Mouse (Mus musculus) liver, embryonic 15.5 days (tissue): ENCODE results near the gene Ccdc82. TPM values are rescaled to one million over a fixed set of nuclear protein-coding genes. Genes with fewer than 3 reads are reported as not detected.

ENCODE experiments used
- ATAC-seq: fragments of 200-750 bp; cut with Nextera tagmentation; 2 replicates; pipeline ENCODE4 v1.8.0; 2017; ENCODE audit warnings: moderate number of reproducible peaks, mild to moderate bottlenecking, moderate library complexity; ENCODE audit not compliant: insufficient read depth
- H3K27ac ChIP-seq: fragments of 300-500 bp; sonication (generic); replicated peaks from 2 replicates; pipeline ENCODE4 v1.5.1; 2015; ENCODE audit warnings: mild to moderate bottlenecking, inconsistent platforms
- H3K27me3 ChIP-seq: fragments of 300-500 bp; sonication (generic); 2 replicates; pipeline ENCODE4 v1.6.1; 2015; ENCODE audit warnings: mild to moderate bottlenecking, inconsistent platforms
- H3K36me3 ChIP-seq: fragments of 300-500 bp; sonication (generic); replicated peaks from 2 replicates; pipeline ENCODE4 v1.6.1; 2015; ENCODE audit warnings: moderate library complexity, mild to moderate bottlenecking, inconsistent platforms
- H3K4me1 ChIP-seq: fragments of 300-500 bp; sonication (generic); replicated peaks from 2 replicates; pipeline ENCODE4 v1.6.1; 2015; ENCODE audit warnings: inconsistent platforms
- H3K4me2 ChIP-seq: fragments of 300-500 bp; sonication (generic); 2 replicates; pipeline ENCODE4 v1.6.1; 2015; ENCODE audit warnings: moderate library complexity, mild to moderate bottlenecking, inconsistent platforms
- H3K4me3 ChIP-seq: fragments of 300-500 bp; sonication (generic); replicated peaks from 2 replicates; pipeline ENCODE4 v1.5.1; 2015; ENCODE audit warnings: mild to moderate bottlenecking, inconsistent platforms
- H3K9ac ChIP-seq: fragments of 300-500 bp; sonication (generic); 2 replicates; pipeline ENCODE4 v1.6.1; 2015; ENCODE audit warnings: moderate library complexity, mild to moderate bottlenecking, inconsistent platforms
- H3K9me3 ChIP-seq: fragments of 300-500 bp; sonication (generic); replicated peaks from 2 replicates; pipeline ENCODE4 v1.6.1; 2016; ENCODE audit warnings: inconsistent platforms
- WGBS: fragments of 180-500 bp; shearing (Covaris S2); methylation state at CpG from one replicate; pipeline ENCODE4 v1.1.7; 2015; ENCODE audit warnings: mixed read lengths; ENCODE audit not compliant: insufficient replicate concordance; 5-methylcytosine and 5-hydroxymethylcytosine counted together
- polyA plus RNA-seq: library from polyadenylated mRNA; unstranded; fragments of >200 nt; fragmentation: Nextera tagmentation; extraction: Ambion mirVana; gene quantifications from 2 replicates; pipeline ENCODE4 v1.2.1, GENCODE M21; 2015

Ccdc82 gene
- polyA plus RNA-seq, 1 experiment from 2014 or later = 8.4 TPM

GRCm38 (mm10) chr9:13313923-13314322, 67.2 kb downstream of the Ccdc82 start:
- H3K9ac ChIP-seq = no peak overlapping the region

GRCm38 (mm10) chr9:13314577-13315004, 67.8 kb downstream of the Ccdc82 start:
- ATAC-seq = no peak
- Histone ChIP-seq H3K9ac (no peak overlapping the region), H3K27me3 (no peaks in the 10 kb centered on the region), H3K9me3 (no peaks in the 10 kb centered on the region), H3K36me3 (no peaks in the 10 kb centered on the region), H3K4me2 (no peak overlapping the region), H3K4me1 (no peaks in the 10 kb centered on the region), H3K27ac (no peak overlapping the region), H3K4me3 (no peak overlapping the region)
- 52% methylated on average over 5 of the region's 5 CpGs for WGBS

More at GRCm38 (mm10) chr9:13313923-13314322, 67.2 kb downstream of the Ccdc82 start:
- Histone ChIP-seq H3K4me3 (no peak overlapping the region), H3K27ac (no peak overlapping the region), H3K4me1 (no peaks in the 10 kb centered on the region), H3K36me3 (no peaks in the 10 kb centered on the region), H3K9me3 (no peaks in the 10 kb centered on the region), H3K4me2 (no peak overlapping the region), H3K27me3 (no peaks in the 10 kb centered on the region)
- WGBS = 75% methylated on average over 2 of the region's 2 CpGs
- no peak for ATAC-seq

GRCm38 (mm10) chr9:13315393-13315792, 68.6 kb downstream of the Ccdc82 start:
- Histone ChIP-seq H3K9me3 (no peaks in the 10 kb centered on the region), H3K36me3 (no peaks in the 10 kb centered on the region), H3K9ac (no peak overlapping the region), H3K4me2 (no peak overlapping the region), H3K27ac (no peak overlapping the region), H3K27me3 (no peaks in the 10 kb centered on the region), H3K4me3 (no peak overlapping the region), H3K4me1 (no peaks in the 10 kb centered on the region)
- WGBS = 58% methylated on average over 5 of the region's 5 CpGs
- ATAC-seq = no peak

- no peak overlapping the region for H3K4me2 ChIP-seq
- no peaks in the 10 kb centered on the region for H3K27me3 ChIP-seq
- no peak overlapping the region for H3K4me3 ChIP-seq
- no peaks in the 10 kb centered on the region for H3K9me3 ChIP-seq
- no peaks in the 10 kb centered on the region for H3K36me3 ChIP-seq
- H3K27ac ChIP-seq = no peak overlapping the region
- ATAC-seq = no peak
- no peaks in the 10 kb centered on the region for H3K4me1 ChIP-seq
- no peak overlapping the region for H3K9ac ChIP-seq
- 45% methylated on average over 2 of the region's 2 CpGs for WGBS
Observed at GRCm38 (mm10) chr9:13319566-13319965, 72.8 kb downstream of the Ccdc82 start.

- no peak overlapping the region for H3K9ac ChIP-seq
- no peaks in the 10 kb centered on the region for H3K9me3 ChIP-seq
- no peaks in the 10 kb centered on the region for H3K36me3 ChIP-seq
- H3K27me3 ChIP-seq = no peaks in the 10 kb centered on the region
- H3K4me2 ChIP-seq = no peak overlapping the region
- H3K4me3 ChIP-seq = no peak overlapping the region
- H3K27ac ChIP-seq = no peak overlapping the region
- no peaks in the 10 kb centered on the region for H3K4me1 ChIP-seq
- WGBS = 41% methylated on average over 5 of the region's 5 CpGs
- ATAC-seq = no peak
Observed at GRCm38 (mm10) chr9:13320800-13321364, 74.1 kb downstream of the Ccdc82 start.

- no peak overlapping the region for H3K9ac ChIP-seq
- no peak overlapping the region for H3K27ac ChIP-seq
- 47% methylated on average over 2 of the region's 2 CpGs for WGBS
- H3K9me3 ChIP-seq = no peaks in the 10 kb centered on the region
- no peak overlapping the region for H3K4me2 ChIP-seq
- no peaks in the 10 kb centered on the region for H3K27me3 ChIP-seq
- no peak for ATAC-seq
- no peaks in the 10 kb centered on the region for H3K4me1 ChIP-seq
- no peak overlapping the region for H3K4me3 ChIP-seq
- no peaks in the 10 kb centered on the region for H3K36me3 ChIP-seq
Observed at GRCm38 (mm10) chr9:13323074-13323473, 76.3 kb downstream of the Ccdc82 start.

GRCm38 (mm10) chr9:13323612-13324011, 76.9 kb downstream of the Ccdc82 start:
- no peak overlapping the region for H3K27ac ChIP-seq

More at GRCm38 (mm10) chr9:13323612-13324011, 76.9 kb downstream of the Ccdc82 start:
- Histone ChIP-seq H3K9me3 (no peaks in the 10 kb centered on the region), H3K4me2 (no peak overlapping the region), H3K4me3 (no peak overlapping the region), H3K9ac (no peak overlapping the region), H3K36me3 (no peaks in the 10 kb centered on the region), H3K27me3 (no peaks in the 10 kb centered on the region), H3K4me1 (no peaks in the 10 kb centered on the region)
- ATAC-seq = no peak
- WGBS = 13% methylated on average over 1 of the region's 1 CpGs

Other genes with a start within 250 kb of the Ccdc82 start
- 2.0 and 2.3 TPM in 2 replicates for gene Jrkl, start 1.1 kb upstream of the Ccdc82 start, polyA plus RNA-seq
- 0.84 and 0.90 TPM in 2 replicates for gene Maml2, start 51.0 kb downstream of the Ccdc82 start, polyA plus RNA-seq
- gene Gm17571, start 199.8 kb downstream of the Ccdc82 start, polyA plus RNA-seq = not detected in 2 replicates